Mouse (Mus musculus): ENCODE data around the gene Gas6. TPM values are rescaled to one million over a fixed set of nuclear protein-coding genes. Genes with fewer than 3 reads are reported as not detected.
A peak's percentile ranks its signal among the peaks of the same experiment; 100 is the strongest.

Gas6 gene
- polyA plus RNA-seq, 1 experiment from 2014 or later = 4.7 TPM

GRCm38 (mm10) chr8:13481596-13481995, 12.7 kb downstream of the Gas6 start:
- no peak overlapping the region for H3K4me2 ChIP-seq
- no peaks in the 10 kb centered on the region for H3K36me3 ChIP-seq
- ATAC-seq (ENCODE audit: low read depth) (no peak), DNase-seq (no peak)
- 68% methylated on average over 3 of the region's 3 CpGs for WGBS (ENCODE audit: insufficient replicate concordance)
- no peaks in the 10 kb centered on the region for H3K9me3 ChIP-seq (replicated peaks)
- no peak overlapping the region for H3K27ac ChIP-seq
- H3K9ac ChIP-seq = no peak overlapping the region
- no peaks in the 10 kb centered on the region for H3K27me3 ChIP-seq
- no peak overlapping the region for H3K4me3 ChIP-seq (replicated peaks)
- no peaks in the 10 kb centered on the region for H3K4me1 ChIP-seq (replicated peaks)

GRCm38 (mm10) chr8:13481089-13481554, 13.2 kb downstream of the Gas6 start:
- Histone ChIP-seq H3K36me3 (no peaks in the 10 kb centered on the region), H3K4me2 (no peak overlapping the region), H3K9ac (no peak overlapping the region), H3K27me3 (no peaks in the 10 kb centered on the region), H3K9me3 (replicated peaks) (no peaks in the 10 kb centered on the region), H3K4me1 (replicated peaks) (no peaks in the 10 kb centered on the region), H3K4me3 (replicated peaks) (no peak overlapping the region), H3K27ac (no peak overlapping the region)
- WGBS (ENCODE audit: insufficient replicate concordance) = 48% methylated on average over 7 of the region's 7 CpGs
- ATAC-seq (ENCODE audit: low read depth) (no peak), DNase-seq (no peak)

- H3K27me3 ChIP-seq = no peaks in the 10 kb centered on the region
Measured at GRCm38 (mm10) chr8:13475892-13476291, 18.4 kb downstream of the Gas6 start.

GRCm38 (mm10) chr8:13472284-13472683, 22.0 kb downstream of the Gas6 start:
- no peak overlapping the region for H3K4me2 ChIP-seq
- no peak for DNase-seq
- ATAC-seq (ENCODE audit: low read depth) = no peak
- H3K36me3 ChIP-seq = no peaks in the 10 kb centered on the region
- H3K9me3 ChIP-seq (replicated peaks) = no peaks in the 10 kb centered on the region
- no peaks in the 10 kb centered on the region for H3K4me1 ChIP-seq (replicated peaks)
- H3K27ac ChIP-seq = no peak overlapping the region
- no peak overlapping the region for H3K9ac ChIP-seq
- WGBS (ENCODE audit: insufficient replicate concordance) = 64% methylated on average over 7 of the region's 7 CpGs
- no peak overlapping the region for H3K4me3 ChIP-seq (replicated peaks)
- H3K27me3 ChIP-seq = no peaks in the 10 kb centered on the region

More at GRCm38 (mm10) chr8:13475892-13476291, 18.4 kb downstream of the Gas6 start:
- Histone ChIP-seq H3K4me1 (replicated peaks) (no peaks in the 10 kb centered on the region), H3K4me2 (no peak overlapping the region), H3K9ac (no peak overlapping the region), H3K4me3 (replicated peaks) (no peak overlapping the region), H3K27ac (no peak overlapping the region), H3K36me3 (no peaks in the 10 kb centered on the region), H3K9me3 (replicated peaks) (no peaks in the 10 kb centered on the region)
- 43% methylated on average over 9 of the region's 9 CpGs for WGBS (ENCODE audit: insufficient replicate concordance)
- no peak for ATAC-seq (ENCODE audit: low read depth)
- DNase-seq = no peak

- Histone ChIP-seq H3K4me1 (replicated peaks) (no peaks in the 10 kb centered on the region), H3K4me2 (no peak overlapping the region), H3K27ac (no peak overlapping the region), H3K27me3 (no peaks in the 10 kb centered on the region), H3K9ac (no peak overlapping the region), H3K36me3 (no peaks in the 10 kb centered on the region), H3K9me3 (replicated peaks) (no peaks in the 10 kb centered on the region), H3K4me3 (replicated peaks) (no peak overlapping the region)
- DNase-seq = no peak
- 66% methylated on average over 11 of the region's 11 CpGs for WGBS (ENCODE audit: insufficient replicate concordance)
- no peak for ATAC-seq (ENCODE audit: low read depth)
Measured at GRCm38 (mm10) chr8:13471484-13471883, 22.8 kb downstream of the Gas6 start.

- DNase-seq = no peak
- no peaks in the 10 kb centered on the region for H3K9me3 ChIP-seq (replicated peaks)
- H3K4me3 ChIP-seq (replicated peaks) = no peak overlapping the region
- H3K9ac ChIP-seq = no peak overlapping the region
- H3K27me3 ChIP-seq = no peaks in the 10 kb centered on the region
- no peaks in the 10 kb centered on the region for H3K36me3 ChIP-seq
- no peak overlapping the region for H3K27ac ChIP-seq
- H3K4me2 ChIP-seq = no peak overlapping the region
- no peaks in the 10 kb centered on the region for H3K4me1 ChIP-seq (replicated peaks)
- WGBS (ENCODE audit: insufficient replicate concordance) = 75% methylated on average over 9 of the region's 9 CpGs
- ATAC-seq (ENCODE audit: low read depth) = no peak
Measured at GRCm38 (mm10) chr8:13468737-13469136, 25.6 kb downstream of the Gas6 start.

GRCm38 (mm10) chr8:13466989-13467388, 27.3 kb downstream of the Gas6 start:
- Histone ChIP-seq H3K27me3 (no peaks in the 10 kb centered on the region), H3K9me3 (replicated peaks) (no peaks in the 10 kb centered on the region), H3K4me3 (replicated peaks) (no peak overlapping the region), H3K4me1 (replicated peaks) (no peaks in the 10 kb centered on the region), H3K36me3 (no peaks in the 10 kb centered on the region), H3K27ac (no peak overlapping the region), H3K4me2 (no peak overlapping the region), H3K9ac (no peak overlapping the region)
- ATAC-seq (ENCODE audit: low read depth) (no peak), DNase-seq (no peak)
- WGBS (ENCODE audit: insufficient replicate concordance) = 53% methylated on average over 5 of the region's 5 CpGs

- no peaks in the 10 kb centered on the region for H3K27me3 ChIP-seq
- H3K9me3 ChIP-seq (replicated peaks) = no peaks in the 10 kb centered on the region
- H3K9ac ChIP-seq = no peak overlapping the region
- H3K36me3 ChIP-seq = no peaks in the 10 kb centered on the region
- no peaks in the 10 kb centered on the region for H3K4me1 ChIP-seq (replicated peaks)
- WGBS (ENCODE audit: insufficient replicate concordance) = 63% methylated on average over 7 of the region's 7 CpGs
- H3K27ac ChIP-seq = no peak overlapping the region
- no peak overlapping the region for H3K4me2 ChIP-seq
- ATAC-seq (ENCODE audit: low read depth) = no peak
- H3K4me3 ChIP-seq (replicated peaks) = no peak overlapping the region
- DNase-seq = no peak
Measured at GRCm38 (mm10) chr8:13465324-13465723, 29.0 kb downstream of the Gas6 start.

- Histone ChIP-seq H3K4me3 (replicated peaks) (no peak overlapping the region), H3K4me2 (no peak overlapping the region), H3K9me3 (replicated peaks) (no peaks in the 10 kb centered on the region), H3K9ac (no peak overlapping the region), H3K36me3 (no peaks in the 10 kb centered on the region), H3K4me1 (replicated peaks) (no peaks in the 10 kb centered on the region), H3K27ac (no peak overlapping the region), H3K27me3 (no peaks in the 10 kb centered on the region)
- 55% methylated on average over 10 of the region's 10 CpGs for WGBS (ENCODE audit: insufficient replicate concordance)
- DNase-seq (no peak), ATAC-seq (ENCODE audit: low read depth) (peak; percentile 45; the same call in 1 of the 2 replicates)
Measured at GRCm38 (mm10) chr8:13462392-13462791, 31.9 kb downstream of the Gas6 start.

- H3K9ac ChIP-seq = no peak overlapping the region
- H3K4me2 ChIP-seq = no peak overlapping the region
- H3K27me3 ChIP-seq = no peaks in the 10 kb centered on the region
- DNase-seq = no peak
- H3K9me3 ChIP-seq (replicated peaks) = no peaks in the 10 kb centered on the region
- no peak overlapping the region for H3K4me3 ChIP-seq (replicated peaks)
- ATAC-seq (ENCODE audit: low read depth) = no peak
- no peak overlapping the region for H3K27ac ChIP-seq
- H3K36me3 ChIP-seq = no peaks in the 10 kb centered on the region
- WGBS (ENCODE audit: insufficient replicate concordance) = 24% methylated on average over 4 of the region's 4 CpGs
- H3K4me1 ChIP-seq (replicated peaks) = no peaks in the 10 kb centered on the region
Measured at GRCm38 (mm10) chr8:13461843-13462242, 32.4 kb downstream of the Gas6 start.

GRCm38 (mm10) chr8:13461085-13461765, 33.1 kb downstream of the Gas6 start:
- Histone ChIP-seq H3K27ac (no peak overlapping the region), H3K4me2 (no peak overlapping the region), H3K4me3 (replicated peaks) (no peak overlapping the region), H3K36me3 (no peaks in the 10 kb centered on the region), H3K9me3 (replicated peaks) (no peaks in the 10 kb centered on the region), H3K9ac (no peak overlapping the region), H3K4me1 (replicated peaks) (no peaks in the 10 kb centered on the region), H3K27me3 (no peaks in the 10 kb centered on the region)
- DNase-seq = no peak
- WGBS (ENCODE audit: insufficient replicate concordance) = 70% methylated on average over 17 of the region's 17 CpGs
- ATAC-seq (ENCODE audit: low read depth) = no peak

- H3K27me3 ChIP-seq = no peaks in the 10 kb centered on the region
- H3K4me3 ChIP-seq (replicated peaks) = no peak overlapping the region
- no peaks in the 10 kb centered on the region for H3K36me3 ChIP-seq
- H3K4me2 ChIP-seq = no peak overlapping the region
- H3K9me3 ChIP-seq (replicated peaks) = no peaks in the 10 kb centered on the region
- ATAC-seq (ENCODE audit: low read depth) (no peak), DNase-seq (no peak)
- no peak overlapping the region for H3K9ac ChIP-seq
- 85% methylated on average over 4 of the region's 4 CpGs for WGBS (ENCODE audit: insufficient replicate concordance)
- H3K27ac ChIP-seq = no peak overlapping the region
- H3K4me1 ChIP-seq (replicated peaks) = no peaks in the 10 kb centered on the region
Measured at GRCm38 (mm10) chr8:13459431-13459830, 34.9 kb downstream of the Gas6 start.
